Mouse (Mus musculus): ENCODE results near the gene Spdef. TPM values are rescaled to one million over a fixed set of nuclear protein-coding genes. Genes with fewer than 3 reads are reported as not detected.

Spdef gene
- total and polyA plus RNA-seq, 2 experiments = 0.48 TPM; not detected in 1

GRCm38 (mm10) chr17:27724327-27724726 lies 4.4 kb downstream of the Spdef start:
- DNase-seq (ENCODE audit: extremely low read depth, low read depth, low spot score) = no peak
- Histone ChIP-seq H3K36me3 (ENCODE audit: control insufficient read depth, insufficient read depth, low read length) (no peaks in the 10 kb centered on the region), H3K27ac (replicated peaks; ENCODE audit: insufficient read depth, low read depth, low read length) (no peak overlapping the region), H3K4me3 (ENCODE audit: insufficient read depth, low read depth, low read length) (no peak overlapping the region), H3K4me1 (ENCODE audit: control insufficient read depth, insufficient read depth, low read length) (no peaks in the 10 kb centered on the region), H3K79me2 (ENCODE audit: control insufficient read depth, insufficient read depth, low read length) (no peaks in the 10 kb centered on the region), H3K9ac (ENCODE audit: low read depth, low read length) (no peak overlapping the region), H3K27me3 (ENCODE audit: control insufficient read depth, insufficient read depth, low read length) (no peaks in the 10 kb centered on the region)
- 45% methylated on average over 3 of the region's 3 CpGs for WGBS
- no peak for TF ChIP-seq CTCF (IDR thresholded peaks at IDR 0.05; ENCODE audit: low read depth, low read length)
- no peak for TF ChIP-seq POLR2A (IDR thresholded peaks at IDR 0.05; ENCODE audit: extremely low read depth, insufficient read depth, low read length)

GRCm38 (mm10) chr17:27721125-27721664 lies 7.6 kb downstream of the Spdef start:
- DNase-seq (ENCODE audit: extremely low read depth, low read depth, low spot score) = no peak
- TF ChIP-seq CTCF (IDR thresholded peaks at IDR 0.05; ENCODE audit: low read depth, low read length) = no peak
- no peak for TF ChIP-seq POLR2A (IDR thresholded peaks at IDR 0.05; ENCODE audit: extremely low read depth, insufficient read depth, low read length)
- H3K4me3 ChIP-seq (ENCODE audit: insufficient read depth, low read depth, low read length) = no peak overlapping the region
- H3K27ac ChIP-seq (replicated peaks; ENCODE audit: insufficient read depth, low read depth, low read length) = no peak overlapping the region
- H3K9ac ChIP-seq (ENCODE audit: low read depth, low read length) = no peak overlapping the region
- H3K36me3 ChIP-seq (ENCODE audit: control insufficient read depth, insufficient read depth, low read length) = no peaks in the 10 kb centered on the region
- H3K79me2 ChIP-seq (ENCODE audit: control insufficient read depth, insufficient read depth, low read length) = no peaks in the 10 kb centered on the region
- no peaks in the 10 kb centered on the region for H3K27me3 ChIP-seq (ENCODE audit: control insufficient read depth, insufficient read depth, low read length)
- H3K4me1 ChIP-seq (ENCODE audit: control insufficient read depth, insufficient read depth, low read length) = no peaks in the 10 kb centered on the region
- 60% methylated on average over 9 of the region's 9 CpGs for WGBS

GRCm38 (mm10) chr17:27720326-27720725 lies 8.4 kb downstream of the Spdef start:
- no peak overlapping the region for H3K27ac ChIP-seq (replicated peaks; ENCODE audit: insufficient read depth, low read depth, low read length)
- no peaks in the 10 kb centered on the region for H3K27me3 ChIP-seq (ENCODE audit: control insufficient read depth, insufficient read depth, low read length)
- no peaks in the 10 kb centered on the region for H3K4me1 ChIP-seq (ENCODE audit: control insufficient read depth, insufficient read depth, low read length)
- H3K36me3 ChIP-seq (ENCODE audit: control insufficient read depth, insufficient read depth, low read length) = no peaks in the 10 kb centered on the region
- DNase-seq (ENCODE audit: extremely low read depth, low read depth, low spot score) = no peak
- no peak overlapping the region for H3K9ac ChIP-seq (ENCODE audit: low read depth, low read length)
- TF ChIP-seq POLR2A (IDR thresholded peaks at IDR 0.05; ENCODE audit: extremely low read depth, insufficient read depth, low read length) = no peak
- no peak for TF ChIP-seq CTCF (IDR thresholded peaks at IDR 0.05; ENCODE audit: low read depth, low read length)
- H3K79me2 ChIP-seq (ENCODE audit: control insufficient read depth, insufficient read depth, low read length) = no peaks in the 10 kb centered on the region
- no peak overlapping the region for H3K4me3 ChIP-seq (ENCODE audit: insufficient read depth, low read depth, low read length)
- 75% methylated on average over 9 of the region's 9 CpGs for whole genome bisulfite sequencing

GRCm38 (mm10) chr17:27719663-27720062 lies 9.1 kb downstream of the Spdef start:
- Histone ChIP-seq H3K4me1 (ENCODE audit: control insufficient read depth, insufficient read depth, low read length) (no peaks in the 10 kb centered on the region), H3K27me3 (ENCODE audit: control insufficient read depth, insufficient read depth, low read length) (no peaks in the 10 kb centered on the region), H3K79me2 (ENCODE audit: control insufficient read depth, insufficient read depth, low read length) (no peaks in the 10 kb centered on the region), H3K27ac (replicated peaks; ENCODE audit: insufficient read depth, low read depth, low read length) (no peak overlapping the region), H3K36me3 (ENCODE audit: control insufficient read depth, insufficient read depth, low read length) (no peaks in the 10 kb centered on the region), H3K4me3 (ENCODE audit: insufficient read depth, low read depth, low read length) (no peak overlapping the region), H3K9ac (ENCODE audit: low read depth, low read length) (no peak overlapping the region)
- TF ChIP-seq CTCF (IDR thresholded peaks at IDR 0.05; ENCODE audit: low read depth, low read length) = no peak
- TF ChIP-seq POLR2A (IDR thresholded peaks at IDR 0.05; ENCODE audit: extremely low read depth, insufficient read depth, low read length) = no peak
- WGBS = 75% methylated on average over 14 of the region's 14 CpGs
- no peak for DNase-seq (ENCODE audit: extremely low read depth, low read depth, low spot score)

GRCm38 (mm10) chr17:27718250-27718649 lies 10.5 kb downstream of the Spdef start:
- no peak for DNase-seq (ENCODE audit: extremely low read depth, low read depth, low spot score)
- Histone ChIP-seq H3K4me1 (ENCODE audit: control insufficient read depth, insufficient read depth, low read length) (no peaks in the 10 kb centered on the region), H3K27me3 (ENCODE audit: control insufficient read depth, insufficient read depth, low read length) (no peaks in the 10 kb centered on the region), H3K4me3 (ENCODE audit: insufficient read depth, low read depth, low read length) (no peak overlapping the region), H3K79me2 (ENCODE audit: control insufficient read depth, insufficient read depth, low read length) (no peaks in the 10 kb centered on the region), H3K27ac (replicated peaks; ENCODE audit: insufficient read depth, low read depth, low read length) (no peak overlapping the region), H3K9ac (ENCODE audit: low read depth, low read length) (no peak overlapping the region), H3K36me3 (ENCODE audit: control insufficient read depth, insufficient read depth, low read length) (no peaks in the 10 kb centered on the region)
- 72% methylated on average over 5 of the region's 5 CpGs for WGBS
- TF ChIP-seq POLR2A (IDR thresholded peaks at IDR 0.05; ENCODE audit: extremely low read depth, insufficient read depth, low read length) (no peak), CTCF (IDR thresholded peaks at IDR 0.05; ENCODE audit: low read depth, low read length) (no peak)

- H3K36me3 ChIP-seq (ENCODE audit: control insufficient read depth, insufficient read depth, low read length) = no peaks in the 10 kb centered on the region
- H3K27ac ChIP-seq (replicated peaks; ENCODE audit: insufficient read depth, low read depth, low read length) = no peak overlapping the region
- WGBS = 11% methylated on average over 16 of the region's 16 CpGs
- H3K4me3 ChIP-seq (ENCODE audit: insufficient read depth, low read depth, low read length) = peak overlapping the region; percentile 36
- no peak for TF ChIP-seq POLR2A (IDR thresholded peaks at IDR 0.05; ENCODE audit: extremely low read depth, insufficient read depth, low read length)
- TF ChIP-seq CTCF (IDR thresholded peaks at IDR 0.05; ENCODE audit: low read depth, low read length) = no peak
- peak; percentile 45 for DNase-seq (ENCODE audit: extremely low read depth, low read depth, low spot score)
- no peaks in the 10 kb centered on the region for H3K4me1 ChIP-seq (ENCODE audit: control insufficient read depth, insufficient read depth, low read length)
- no peaks in the 10 kb centered on the region for H3K27me3 ChIP-seq (ENCODE audit: control insufficient read depth, insufficient read depth, low read length)
- H3K9ac ChIP-seq (ENCODE audit: low read depth, low read length) = no peak overlapping the region
- no peaks in the 10 kb centered on the region for H3K79me2 ChIP-seq (ENCODE audit: control insufficient read depth, insufficient read depth, low read length)
These were observed 12.0 kb downstream of the Spdef start for GRCm38 (mm10) chr17:27716804-27717203.

Data from liver, adult 2 months (tissue).